Mouse (Mus musculus): ENCODE results near the gene Atp13a5. TPM values are rescaled to one million over a fixed set of nuclear protein-coding genes. Genes with fewer than 3 reads are reported as not detected.

Gene Atp13a5
- 10 to 100 TPM; 12.2 to 12.7 TPM for total RNA-seq (2021)
- long read RNA-seq, experiment 1, full-length matches to known transcripts = 7 of 10 reads
- long read RNA-seq, experiment 1, partial matches to known transcripts = 2 of 10 reads
- long read RNA-seq, experiment 1, other reads (novel, unspliced or antisense) = 1 of 10 reads
- long read RNA-seq, experiment 2, full-length matches to known transcripts = 4 of 7 reads
- long read RNA-seq, experiment 2, partial matches to known transcripts = 0 of 7 reads
- long read RNA-seq, experiment 2, other reads (novel, unspliced or antisense) = 3 of 7 reads

GRCm38 (mm10) chr16:29378458-29378857 lies at the start of gene Atp13a5:
Atp13a5 (minus strand) TSS chr16:29378732.
- DNase-seq (ENCODE audit: low spot score in 2 of 2) = no peak

- DNase-seq (ENCODE audit: low spot score in 2 of 2) = no peak
Measured at GRCm38 (mm10) chr16:29414822-29415221, 36.3 kb upstream of the Atp13a5 start.

- no peak for DNase-seq (ENCODE audit: low spot score in 2 of 2)
Measured at GRCm38 (mm10) chr16:29407319-29407718, 28.8 kb upstream of the Atp13a5 start.

GRCm38 (mm10) chr16:29399079-29399478 lies 20.5 kb upstream of the Atp13a5 start:
- peak; percentile 8 to 34 for DNase-seq (ENCODE audit: low spot score in 2 of 2)

GRCm38 (mm10) chr16:29384781-29385180 lies 6.2 kb upstream of the Atp13a5 start:
- DNase-seq (ENCODE audit: low spot score in 2 of 2) = no peak

- DNase-seq (ENCODE audit: low spot score in 2 of 2) = no peak
Measured at GRCm38 (mm10) chr16:29374636-29375035, 3.9 kb downstream of the Atp13a5 start.

GRCm38 (mm10) chr16:29331351-29332044 lies 47.0 kb downstream of the Atp13a5 start:
- peak in 1 of 2 experiments; percentile 3 for DNase-seq (ENCODE audit: low spot score in 2 of 2)

GRCm38 (mm10) chr16:29330948-29331347 lies 47.6 kb downstream of the Atp13a5 start:
- peak in 1 of 2 experiments; percentile 3 for DNase-seq (ENCODE audit: low spot score in 2 of 2)

GRCm38 (mm10) chr16:29329213-29329612 lies 49.3 kb downstream of the Atp13a5 start:
- DNase-seq (ENCODE audit: low spot score in 2 of 2) = no peak

GRCm38 (mm10) chr16:29327910-29328309 lies 50.6 kb downstream of the Atp13a5 start:
- no peak for DNase-seq (ENCODE audit: low spot score in 2 of 2)

- no peak for DNase-seq (ENCODE audit: low spot score in 2 of 2)
Measured at GRCm38 (mm10) chr16:29325233-29325919, 53.2 kb downstream of the Atp13a5 start.

- DNase-seq (ENCODE audit: low spot score in 2 of 2) = no peak
Measured at GRCm38 (mm10) chr16:29320717-29321116, 57.8 kb downstream of the Atp13a5 start.

GRCm38 (mm10) chr16:29315391-29315790 lies 63.1 kb downstream of the Atp13a5 start:
- DNase-seq (ENCODE audit: low spot score in 2 of 2) = no peak

GRCm38 (mm10) chr16:29314991-29315390 lies 63.5 kb downstream of the Atp13a5 start:
- DNase-seq (ENCODE audit: low spot score in 2 of 2) = no peak

- DNase-seq (ENCODE audit: low spot score in 2 of 2) = no peak
Measured at GRCm38 (mm10) chr16:29297555-29298021, 80.9 kb downstream of the Atp13a5 start.

- no peak for DNase-seq (ENCODE audit: low spot score in 2 of 2)
Measured at GRCm38 (mm10) chr16:29280691-29281090, 97.8 kb downstream of the Atp13a5 start.

- no peak for DNase-seq (ENCODE audit: low spot score in 2 of 2)
Measured at GRCm38 (mm10) chr16:29254325-29254724, 124.2 kb downstream of the Atp13a5 start.

GRCm38 (mm10) chr16:29235951-29236350 lies 142.6 kb downstream of the Atp13a5 start:
- DNase-seq (ENCODE audit: low spot score in 2 of 2) = no peak

- peak in 1 of 2 experiments; percentile 42 for DNase-seq (ENCODE audit: low spot score in 2 of 2)
Measured at GRCm38 (mm10) chr16:29216395-29217295, 161.9 kb downstream of the Atp13a5 start.

- DNase-seq (ENCODE audit: low spot score in 2 of 2) = peak in 1 of 2 experiments; percentile 26
Measured at GRCm38 (mm10) chr16:29209605-29210411, 168.7 kb downstream of the Atp13a5 start, which contains the start of gene Hrasls. Hrasls (plus strand) TSS chr16:29209695.
